Mouse (Mus musculus) layer of hippocampus, postnatal 25 days (tissue): ENCODE measurements at regions not wholly inside any gene's neighbourhood (a gene's known extent, or its start where the extent isn't known, plus 50 kb on each side); places are given as distances from the start of the nearest gene placed in this dataset.

Experiments used
- DNase-seq, 2 experiments: peaks; one replicate each; pipeline ENCODE4 v3.0.0; 2022; ENCODE audit warnings: mixed read lengths in 2 of 2, low spot score in 1 of 2; ENCODE audit errors: extremely low spot score in 1 of 2

DNA sequence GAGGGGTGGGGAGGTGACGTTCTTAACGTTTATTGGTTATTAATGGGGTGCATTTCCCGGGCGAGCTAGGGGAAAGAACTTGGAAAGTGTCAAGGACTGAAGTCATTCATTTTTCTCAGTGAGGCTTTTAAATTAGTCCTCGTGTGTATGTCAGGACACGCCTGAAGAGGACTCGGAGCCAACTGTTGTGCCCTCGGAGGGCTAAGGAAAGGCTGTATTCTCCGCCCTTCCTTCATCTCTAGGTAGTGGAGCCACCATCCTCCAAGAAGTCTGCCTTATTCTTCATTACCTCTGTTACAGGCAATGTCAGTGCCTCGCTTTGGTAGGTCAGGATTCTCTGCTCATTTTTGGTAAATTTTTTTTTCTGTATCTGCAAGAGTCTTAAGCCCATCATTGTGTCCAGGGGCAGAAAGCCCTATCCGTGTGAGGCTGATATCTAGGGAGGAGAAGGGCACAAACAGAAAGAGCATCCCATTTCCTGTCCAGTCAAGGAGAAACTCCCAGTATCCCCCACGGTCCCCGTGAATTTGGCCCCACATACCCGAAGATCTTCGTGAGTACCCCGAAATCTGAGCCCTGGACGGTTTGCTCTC is 84.2 kb upstream of the Calm2 start:
- DNase-seq: no peak

DNA sequence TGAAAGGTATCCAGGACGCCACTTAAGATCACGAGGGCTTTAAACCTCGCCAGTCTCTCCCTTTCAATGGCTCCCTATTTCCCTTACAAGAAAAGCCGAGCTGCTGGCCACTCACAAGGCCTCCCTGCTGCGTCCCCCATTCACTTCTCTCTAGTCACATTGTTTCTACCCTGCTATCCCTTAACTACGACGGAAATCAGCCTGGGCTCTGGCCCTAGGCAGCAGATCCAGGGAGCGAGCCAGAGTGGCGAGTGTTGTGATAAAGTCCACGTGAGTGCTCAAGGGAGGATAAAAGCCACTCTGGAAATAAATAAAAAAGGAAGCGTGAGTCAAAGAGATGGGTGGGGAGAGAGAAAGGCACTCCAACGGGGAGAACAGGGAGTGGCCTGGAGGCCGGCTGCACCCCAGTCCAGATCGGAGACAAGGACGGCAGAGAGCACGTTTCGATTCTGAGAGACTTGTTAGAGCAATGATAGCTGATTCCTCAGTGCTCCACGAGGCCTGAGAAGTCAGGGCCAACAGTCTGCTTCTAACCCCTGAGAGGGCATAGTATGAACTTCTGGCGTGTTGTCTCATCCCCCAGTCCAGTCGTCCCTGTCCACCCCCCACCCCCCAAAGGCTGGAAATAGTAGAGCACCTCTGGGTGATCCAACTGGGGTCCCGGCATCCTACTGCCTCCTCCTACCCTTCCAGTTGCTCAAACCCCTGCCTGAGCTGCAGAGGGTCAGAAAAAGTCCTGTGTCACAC is 84.8 kb upstream of the Calm2 start:
- no peak for DNase-seq

DNA sequence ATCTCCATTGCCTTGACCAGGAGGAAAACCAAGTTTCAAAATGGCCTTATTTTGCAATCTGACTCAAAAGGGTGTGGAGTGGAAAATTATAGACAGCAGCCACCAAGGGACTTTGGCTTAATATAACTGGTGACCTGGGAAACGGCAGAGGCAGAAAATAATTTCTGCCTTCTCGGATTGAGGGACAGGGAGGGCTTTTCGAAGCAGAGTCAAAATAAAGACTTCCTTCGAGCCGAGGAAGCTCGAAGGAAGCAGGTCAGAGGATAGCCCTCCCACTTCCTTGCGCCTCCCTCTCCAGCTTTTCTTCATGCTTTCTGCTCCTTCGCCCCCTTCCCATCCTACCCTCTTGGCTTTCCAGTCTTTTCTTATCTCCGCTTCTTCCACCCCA is 85.4 kb upstream of the Calm2 start:
- DNase-seq: no peak

DNA sequence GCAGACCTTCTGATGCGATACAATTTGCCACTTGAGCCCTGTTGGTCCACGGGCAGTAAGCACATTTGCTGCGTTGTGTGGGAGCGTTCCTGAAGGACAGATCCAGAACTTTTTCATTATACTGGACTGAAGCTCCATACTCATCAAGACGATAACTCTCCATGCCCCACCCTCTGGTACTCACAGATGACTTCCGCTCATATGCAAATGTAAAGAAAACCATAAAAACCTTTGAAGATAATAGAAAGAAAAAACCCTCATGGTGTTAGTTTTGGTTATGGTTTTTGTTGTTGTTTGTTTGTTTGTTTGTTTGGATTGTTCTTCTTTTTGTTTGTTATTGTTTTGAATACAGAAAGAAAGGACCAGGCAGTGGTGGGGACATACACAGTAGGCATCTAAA is 86.0 kb upstream of the Calm2 start:
- DNase-seq: no peak

DNA sequence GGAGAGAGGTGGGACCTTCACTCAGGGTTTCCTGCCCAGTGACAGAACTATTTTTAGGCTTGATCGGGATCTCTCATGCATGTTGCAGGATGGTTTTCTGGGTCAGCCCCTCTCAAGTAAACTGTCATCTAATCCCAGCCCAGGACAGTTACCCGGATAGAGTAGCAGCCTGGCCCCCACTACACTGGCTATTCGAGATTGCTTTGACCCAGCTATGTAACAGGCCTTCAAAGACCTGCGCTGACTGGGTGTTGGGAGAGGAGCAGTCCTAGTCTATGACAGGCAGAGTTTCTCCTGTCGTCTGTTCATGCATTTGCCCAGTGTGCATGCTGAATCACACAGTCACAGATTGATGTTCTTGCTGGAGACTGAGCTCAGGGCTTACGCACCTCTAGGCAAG is 86.2 kb upstream of the Epcam start:
- no peak for DNase-seq

DNA sequence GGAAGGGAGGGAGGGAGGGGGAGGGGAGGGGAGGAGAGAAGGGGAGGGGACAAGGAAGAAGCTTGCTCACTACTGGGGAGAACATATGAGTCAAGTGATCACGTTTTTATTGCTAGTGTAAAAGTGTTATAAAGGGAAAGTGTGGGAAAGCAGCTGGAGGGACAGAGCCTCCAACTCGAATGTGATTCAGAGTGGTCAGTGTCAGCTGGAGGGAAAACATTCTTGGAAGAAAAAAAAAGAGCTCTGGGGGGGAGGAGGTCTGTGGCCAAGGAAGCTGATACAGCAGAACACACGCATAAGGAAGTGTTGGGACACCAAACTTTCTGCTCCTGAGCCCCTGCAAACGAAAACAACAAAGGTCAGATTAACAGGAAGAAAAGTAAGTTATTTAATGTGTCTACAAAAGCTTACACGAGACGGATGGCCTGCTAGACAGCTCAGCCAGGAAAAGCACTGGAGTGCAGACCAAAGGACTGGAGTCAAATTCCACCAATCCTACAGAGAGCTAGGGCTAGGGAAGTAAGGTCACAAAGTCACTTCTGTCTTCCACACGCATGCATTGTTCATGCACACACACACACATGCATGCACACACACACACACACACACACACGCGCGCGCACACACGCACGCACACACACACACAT is 85.1 kb upstream of the Epcam start:
- DNase-seq: no peak

DNA sequence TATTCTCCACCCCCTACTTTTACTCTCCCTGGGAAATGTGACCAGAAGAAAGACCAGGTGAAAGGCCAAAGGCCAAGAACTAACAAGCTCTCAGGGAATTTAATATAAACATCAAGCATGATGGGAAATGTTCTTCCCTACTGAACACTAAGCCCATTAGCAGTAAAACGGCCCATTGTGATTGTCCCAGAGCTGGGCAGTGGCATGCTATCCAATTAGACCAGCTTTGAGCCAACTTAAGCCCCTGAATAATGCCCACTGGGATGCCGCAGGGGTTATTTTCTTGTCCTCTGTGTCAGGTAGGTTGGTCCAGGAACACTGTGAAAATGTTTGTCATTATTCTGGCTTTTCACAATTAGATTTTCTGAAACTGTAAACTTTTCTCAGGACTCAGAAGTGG is 81.2 kb upstream of the Epcam start:
- no peak for DNase-seq

DNA sequence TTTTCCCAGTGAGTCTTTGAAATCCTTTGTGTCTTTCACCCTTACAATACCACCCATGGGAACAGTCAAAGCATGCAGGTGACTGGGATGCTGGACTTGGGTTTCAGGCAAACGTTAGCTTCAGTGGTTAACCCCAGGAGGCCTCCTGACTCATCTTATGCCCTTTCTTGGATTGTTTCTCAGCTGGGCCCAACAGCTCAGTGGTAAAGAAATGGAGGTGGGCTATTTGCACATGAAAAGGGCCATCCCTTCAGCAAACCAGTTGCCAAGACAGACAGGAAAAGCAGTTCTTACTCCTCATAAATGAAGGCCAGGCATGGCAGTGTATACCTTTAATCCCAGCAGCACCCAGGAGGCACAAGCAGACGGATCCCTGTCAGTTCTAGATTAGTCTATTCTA is 77.4 kb upstream of the Epcam start:
- DNase-seq: no peak

DNA sequence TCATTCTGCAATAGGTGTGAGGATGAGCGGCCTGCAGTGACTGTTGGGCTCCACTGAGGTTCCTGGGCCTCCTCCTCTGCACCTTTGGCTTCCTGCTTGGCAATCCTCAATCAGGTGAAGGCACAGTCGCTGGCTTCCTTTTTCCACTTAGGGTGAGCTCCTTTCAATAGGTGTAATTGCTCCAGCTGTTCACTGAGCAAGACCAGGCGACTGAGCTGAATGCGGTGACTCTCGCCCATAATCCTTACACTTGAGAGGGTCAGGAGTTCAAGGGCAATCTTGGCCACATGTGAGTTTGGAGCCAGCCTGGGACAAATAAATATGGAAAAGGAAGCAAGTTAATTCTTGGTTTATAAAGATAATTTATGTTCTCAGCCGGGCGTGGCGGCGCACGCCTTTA is 76.1 kb upstream of the Epcam start:
- no peak for DNase-seq

DNA sequence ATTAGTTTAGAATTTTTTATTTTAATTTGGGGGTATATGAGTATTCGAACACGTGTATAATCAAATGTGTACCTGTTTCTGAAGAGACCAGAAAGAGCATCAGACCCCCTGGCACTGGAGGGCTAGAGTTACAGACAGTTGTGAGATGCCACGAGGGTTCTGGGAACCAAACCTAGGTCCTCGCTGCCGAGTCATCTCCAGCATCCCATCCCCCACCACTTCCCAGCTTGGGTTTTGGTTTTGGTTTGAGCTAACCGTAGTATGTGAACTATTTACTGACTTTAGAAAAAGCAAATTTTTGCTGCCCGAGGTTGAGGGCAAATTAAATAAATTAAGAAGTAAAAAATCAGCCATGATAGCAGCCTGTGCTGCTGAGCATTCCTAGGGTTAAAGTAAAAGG is 74.9 kb upstream of the Epcam start:
- DNase-seq: no peak

DNA sequence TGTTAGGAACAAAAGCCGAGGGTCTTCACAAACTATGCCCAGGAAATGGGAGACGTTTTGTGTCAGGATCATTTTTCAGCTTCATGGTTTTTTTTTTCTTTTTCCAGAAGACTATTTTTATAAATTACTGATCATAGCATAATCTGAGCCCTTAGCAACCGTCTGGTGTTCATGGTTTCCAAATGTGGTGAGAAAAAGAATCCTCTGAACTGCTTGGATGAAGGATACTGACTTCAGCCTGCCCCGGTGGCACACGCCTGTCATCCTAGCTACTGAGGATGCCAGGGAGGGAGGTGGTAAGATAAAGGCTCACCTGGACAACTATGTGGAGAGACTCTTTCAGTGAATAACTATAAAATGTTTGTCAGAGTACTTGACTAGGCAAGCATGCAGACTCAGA is 72.4 kb upstream of the Epcam start:
- no peak for DNase-seq

DNA sequence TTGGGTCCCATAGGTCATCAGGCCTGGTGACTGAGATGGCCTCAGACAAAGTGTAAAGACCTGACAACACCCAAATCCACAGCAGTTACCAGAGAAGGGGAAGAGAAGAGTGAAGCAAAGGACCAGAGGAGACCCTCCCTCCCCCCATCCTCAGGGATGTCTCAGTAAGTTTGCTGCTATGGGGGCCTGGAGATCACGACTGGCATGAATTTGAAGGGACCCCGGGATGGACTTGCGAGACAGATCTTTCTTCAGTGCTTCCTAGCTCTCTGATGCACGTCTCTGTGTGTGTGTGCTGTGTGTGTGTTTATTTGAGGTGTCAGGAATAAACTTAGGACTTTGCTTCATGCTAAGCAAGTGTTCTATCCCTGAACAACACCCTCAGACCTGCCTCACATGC is 70.1 kb upstream of the Epcam start:
- DNase-seq: no peak

DNA sequence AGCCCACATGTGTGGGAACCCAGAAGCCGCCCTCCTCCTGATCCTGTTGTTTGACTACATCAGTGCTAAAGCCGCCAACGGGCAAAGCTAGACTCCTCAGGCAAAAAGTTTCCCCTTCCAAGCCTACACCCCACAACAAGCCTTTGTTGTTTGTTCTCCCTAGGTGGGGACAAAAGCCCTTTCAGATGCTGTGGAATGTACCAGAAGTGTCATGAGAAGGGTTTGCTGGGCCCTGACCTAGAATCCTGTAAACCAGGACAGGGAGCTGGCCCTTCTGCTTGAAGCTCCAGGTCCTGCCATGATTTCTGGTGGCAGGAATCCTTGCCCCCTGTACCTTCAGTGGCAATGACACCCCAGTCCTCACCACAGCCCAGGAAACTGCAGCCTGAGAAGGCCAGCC is 69.5 kb upstream of the Epcam start:
- no peak for DNase-seq

DNA sequence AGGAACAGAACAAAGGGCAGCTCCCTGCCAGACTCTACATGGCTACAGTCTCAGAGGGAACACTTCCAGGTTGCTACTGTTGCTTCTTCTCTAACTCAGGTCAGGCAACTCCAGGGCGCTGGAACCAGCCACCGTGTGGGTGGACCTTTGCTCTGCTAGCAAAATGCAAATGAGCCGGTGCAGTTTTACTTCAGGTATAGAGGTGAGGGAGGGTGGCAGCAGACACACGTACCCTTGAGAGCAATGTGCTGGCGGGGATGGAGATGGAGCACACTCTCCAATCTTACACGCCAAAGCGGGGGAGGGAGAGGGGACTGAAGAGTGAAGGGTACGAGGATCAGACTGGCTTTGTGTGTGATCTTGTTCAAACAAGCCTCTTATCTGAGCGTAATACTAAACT is 68.8 kb upstream of the Epcam start:
- no peak for DNase-seq

DNA sequence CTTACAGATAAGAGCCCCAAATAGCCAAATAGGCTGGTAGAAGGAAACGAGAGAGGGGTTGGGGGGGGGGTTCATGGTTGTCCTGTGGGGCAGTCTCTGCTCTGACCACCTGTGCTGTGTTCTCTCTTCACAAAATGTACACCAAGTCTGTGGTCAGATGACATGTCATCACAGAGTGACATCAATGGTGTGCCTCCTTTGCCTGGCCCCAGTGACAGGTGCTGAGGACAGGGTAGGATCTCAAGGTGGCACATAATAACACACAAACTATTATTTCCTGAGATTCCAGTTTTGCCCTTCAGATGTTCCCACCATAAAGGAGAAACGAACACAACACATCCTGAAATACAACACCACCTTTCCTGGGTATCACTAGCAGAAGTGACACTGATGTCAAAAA is 68.3 kb upstream of the Epcam start:
- DNase-seq: no peak

DNA sequence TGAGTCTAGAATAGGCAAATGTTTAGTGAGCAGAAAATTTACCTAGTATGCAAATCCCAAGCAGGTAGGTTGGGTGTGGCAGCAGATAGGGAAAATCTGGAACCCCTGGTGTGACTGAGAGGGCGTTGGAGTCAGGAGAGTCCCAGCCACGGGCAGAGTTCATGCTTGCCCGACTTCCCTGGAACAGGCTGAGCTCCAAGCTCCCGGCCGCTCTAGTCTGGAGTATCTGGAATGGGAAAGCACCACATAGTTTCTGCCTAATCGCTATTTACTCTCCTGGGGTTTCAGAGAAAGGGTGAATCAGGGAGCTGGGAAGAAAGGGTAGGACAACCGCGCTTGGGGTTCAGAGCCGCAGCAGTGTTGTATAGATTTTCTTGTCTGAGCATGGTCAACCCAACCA is 65.8 kb upstream of the Epcam start:
- DNase-seq: no peak

DNA sequence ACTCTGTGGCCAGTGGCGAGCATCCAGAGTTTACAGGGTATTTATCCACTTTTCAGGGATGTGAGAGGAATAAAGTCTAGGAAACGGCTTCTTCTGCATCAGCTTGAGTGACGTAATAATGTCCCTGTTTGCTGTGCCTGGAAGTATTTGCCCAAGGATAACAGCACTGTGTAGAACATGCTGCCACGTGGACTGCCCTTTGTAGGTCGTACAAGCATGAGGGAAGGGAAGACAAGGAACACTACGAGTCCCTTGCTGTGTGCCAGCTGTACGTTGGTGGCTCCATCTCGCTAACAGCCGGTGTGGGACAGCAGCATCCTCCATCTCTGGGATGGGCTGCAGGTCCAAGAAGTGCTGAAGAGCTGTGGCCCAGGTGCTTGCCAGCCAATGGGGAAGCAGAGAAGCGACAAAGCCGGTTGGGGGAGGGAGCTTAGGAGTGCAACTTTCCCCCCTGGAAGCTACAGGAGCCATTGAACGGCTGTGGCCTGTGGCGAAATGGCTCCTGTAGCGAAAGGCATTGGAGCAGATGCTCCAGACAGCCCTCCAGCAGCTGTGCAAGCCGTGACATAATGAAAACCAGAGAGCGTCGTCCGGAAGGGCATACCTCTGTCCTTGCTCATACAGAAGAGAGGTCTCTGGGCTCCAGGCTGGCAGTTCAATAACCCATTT is 65.0 kb upstream of the Epcam start:
- DNase-seq: no peak

DNA sequence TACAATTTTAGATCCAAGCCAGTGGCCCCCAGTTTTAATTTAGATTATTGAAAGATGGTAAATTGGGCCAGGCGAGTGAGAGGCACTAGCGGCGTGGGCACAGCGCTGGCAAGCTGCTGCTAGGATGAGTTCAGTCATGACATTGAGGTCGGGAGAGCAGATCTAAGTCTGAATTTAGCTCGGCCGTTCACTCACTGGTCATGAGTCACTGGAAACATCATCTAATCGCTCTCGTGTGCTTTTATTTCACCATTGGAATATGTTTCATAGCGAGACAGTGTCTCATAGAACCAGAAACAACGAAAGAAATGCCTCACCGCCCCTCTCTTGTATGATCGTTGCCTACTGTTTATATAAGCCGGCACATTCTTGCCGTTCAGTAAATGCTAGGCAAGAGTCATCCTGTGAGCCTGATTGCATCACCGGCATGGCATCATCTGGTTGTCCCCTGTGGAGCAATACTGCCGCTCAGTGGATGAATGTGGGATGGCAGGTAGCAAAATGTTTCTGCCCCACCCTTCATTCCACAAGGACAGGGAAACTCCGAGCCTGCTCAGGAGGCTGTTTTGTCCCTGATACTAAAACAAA is 64.3 kb upstream of the Epcam start:
- peak; percentile 94 to 100 for DNase-seq

DNA sequence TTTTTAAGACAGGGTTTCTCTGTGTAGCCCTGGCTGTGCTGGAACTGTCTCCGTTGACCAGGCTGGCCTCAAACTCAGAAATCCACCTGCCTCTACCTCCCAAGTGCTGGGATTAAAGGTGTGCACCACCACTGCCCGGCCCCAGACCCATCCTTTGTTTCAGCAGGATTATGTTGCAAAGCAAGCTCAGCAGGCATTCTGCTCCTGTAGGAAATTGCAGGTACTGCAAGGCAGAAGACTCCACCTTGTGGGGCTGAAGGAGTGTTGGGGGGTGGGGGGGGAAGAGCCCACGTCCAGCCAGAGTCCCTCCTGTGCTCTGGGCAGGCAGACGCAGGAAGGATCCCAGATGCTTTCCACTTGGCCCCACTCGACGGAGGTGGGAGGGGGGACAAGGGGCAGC is 52.2 kb upstream of the Epcam start:
- no peak for DNase-seq

DNA sequence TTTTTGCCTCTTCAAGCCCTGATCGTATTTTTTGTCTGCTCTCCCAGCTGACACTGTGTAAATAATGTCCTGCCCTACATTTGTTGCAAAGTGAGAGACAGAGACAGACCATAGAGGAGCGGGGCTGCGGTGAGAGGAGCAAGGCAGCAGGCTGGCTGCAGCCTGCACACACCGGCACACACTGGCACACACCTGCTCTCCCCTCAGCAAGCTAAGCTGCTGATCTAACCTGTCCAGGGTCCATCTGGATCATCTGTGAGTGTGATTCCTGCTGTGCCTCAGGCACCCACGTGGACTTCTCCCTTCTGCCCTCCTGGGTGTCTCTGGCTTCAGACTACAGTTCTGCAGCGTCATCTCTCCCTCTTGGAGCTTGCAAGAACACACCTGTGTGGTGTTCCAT is 50.4 kb upstream of the Epcam start:
- DNase-seq: no peak
